ENCODE assay signal across 10 mouse cellular contexts in genomic region chr19:61057581-61057980, GRCm38 (mm10).
DNase-seq lines count a peak whose midpoint lies in the region; ATAC-seq and TF ChIP-seq lines count a peak whose summit lies in the region.
"Had no signal": no experiment of that assay in that cellular context is flagged by ENCODE, and none has a peak within 500 bp of the region (broad histone marks: within the 10 kb centered on the region; RNA-seq: fewer than 3 reads in every experiment).

No protein-coding gene starts in this region.

- TF ChIP-seq POLR2A in small intestine, adult 2 months (IDR thresholded peaks at IDR 0.05; ENCODE audit: low read depth, low read length): no peak

- no peaks in the 10 kb centered on the region for H3K36me3 ChIP-seq in hindbrain, embryonic 10.5 days
- no peaks in the 10 kb centered on the region for H3K36me3 ChIP-seq in hindbrain, embryonic 12.5 days
- no peaks in the 10 kb centered on the region for H3K36me3 ChIP-seq in small intestine, adult 2 months (ENCODE audit: control insufficient read depth, insufficient read depth, low read length)
- H3K36me3 ChIP-seq: liver, embryonic 13.5 days had no signal

- no peak overlapping the region for H3K4me2 ChIP-seq in hindbrain, embryonic 12.5 days (replicated peaks)
- H3K4me2 ChIP-seq: liver, embryonic 13.5 days had no signal

- 31% methylated on average over 3 of the region's 3 CpGs for whole genome bisulfite sequencing in hindbrain, embryonic 10.5 days
- WGBS in hindbrain, embryonic 12.5 days: 28% methylated on average over 3 of the region's 3 CpGs
- 29% methylated on average over 3 of the region's 3 CpGs for WGBS in small intestine, adult 2 months

- no peak overlapping the region for H3K4me3 ChIP-seq in hindbrain, embryonic 10.5 days
- no peak overlapping the region for H3K4me3 ChIP-seq in hindbrain, embryonic 12.5 days
- H3K4me3 ChIP-seq in small intestine, adult 2 months (ENCODE audit: low read depth, low read length): no peak overlapping the region
- no peak overlapping the region for H3K4me3 ChIP-seq in layer of hippocampus, adult 2 months
- H3K4me3 ChIP-seq: liver, embryonic 13.5 days had no signal

- TF ChIP-seq CTCF in small intestine, adult 2 months (IDR thresholded peaks at IDR 0.05; ENCODE audit: extremely low read depth, insufficient read length, insufficient replicate concordance, low read depth, low read length): no peak
- TF ChIP-seq CTCF in layer of hippocampus, adult 2 months (conservative IDR thresholded peaks at IDR 0.05): no peak

- no peaks in the 10 kb centered on the region for H3K9me3 ChIP-seq in hindbrain, embryonic 10.5 days
- H3K9me3 ChIP-seq in hindbrain, embryonic 12.5 days (replicated peaks): no peaks in the 10 kb centered on the region; the same call in 1 of the 2 replicates
- H3K9me3 ChIP-seq: liver, embryonic 13.5 days had no signal

- 0 out of 2 replicates have a peak overlapping the region, but pooled peaks have one; percentile 2 for H3K27ac ChIP-seq in hindbrain, embryonic 10.5 days
- H3K27ac ChIP-seq in hindbrain, embryonic 12.5 days: no peak overlapping the region
- 0 out of 2 replicates have a peak overlapping the region, but pooled peaks have one; percentile 17 for H3K27ac ChIP-seq in small intestine, adult 2 months (ENCODE audit: insufficient read depth, low read depth, low read length)
- no peak overlapping the region for H3K27ac ChIP-seq in layer of hippocampus, adult 2 months
- H3K27ac ChIP-seq: liver, embryonic 13.5 days had no signal

- no peak overlapping the region for H3K9ac ChIP-seq in hindbrain, embryonic 12.5 days
- H3K9ac ChIP-seq: liver, embryonic 13.5 days had no signal

- no peak for ATAC-seq in hindbrain, embryonic 12.5 days (ENCODE audit: low FRiP score)

- DNase-seq in hindbrain, embryonic 10.5 days (ENCODE audit: low spot score): peak; percentile 20
- peak; percentile 53 to 63 for DNase-seq in heart, adult 9 months (ENCODE audit: low spot score in 2 of 2)
- DNase-seq in kidney, postnatal 4 days: peak; percentile 72 to 74
- no peak for DNase-seq in layer of hippocampus, adult 2 months (ENCODE audit: low spot score in 2 of 2)
- no peak for DNase-seq in cerebellum, postnatal 4 days (ENCODE audit: low spot score in 2 of 2)
- no peak for DNase-seq in thymus, postnatal 36 days
- DNase-seq: gastrocnemius, postnatal 25 days; liver, embryonic 13.5 days had no signal

- no peaks in the 10 kb centered on the region for H3K27me3 ChIP-seq in hindbrain, embryonic 10.5 days (ENCODE audit: insufficient read depth, poor library complexity, severe bottlenecking)
- H3K27me3 ChIP-seq in hindbrain, embryonic 12.5 days: no peaks in the 10 kb centered on the region
- no peaks in the 10 kb centered on the region for H3K27me3 ChIP-seq in small intestine, adult 2 months (ENCODE audit: control insufficient read depth, insufficient read depth, low read length)
- H3K27me3 ChIP-seq: liver, embryonic 13.5 days had no signal

- peaks cover 15% of the 10 kb centered on the region for H3K4me1 ChIP-seq in hindbrain, embryonic 10.5 days (replicated peaks)
- H3K4me1 ChIP-seq in hindbrain, embryonic 12.5 days: peaks cover 8% of the 10 kb centered on the region
- no peaks in the 10 kb centered on the region for H3K4me1 ChIP-seq in small intestine, adult 2 months (ENCODE audit: control insufficient read depth, insufficient read depth, insufficient read length, low read length)

Comparison
In these comparisons a context has a peak if more than half of its experiments do, and no peak if none do; other contexts are left out.
1. H3K27ac ChIP-seq: peak in hindbrain, embryonic 10.5 days (single experiment) and small intestine, adult 2 months (single experiment); none in hindbrain, embryonic 12.5 days (single experiment) and layer of hippocampus, adult 2 months (single experiment).
2. DNase-seq: peak in hindbrain, embryonic 10.5 days (single experiment), heart, adult 9 months (2 of 2) and kidney, postnatal 4 days (2 of 2); none in layer of hippocampus, adult 2 months (0 of 2), cerebellum, postnatal 4 days (0 of 2) and thymus, postnatal 36 days (0 of 2).